Mouse (Mus musculus) heart, embryonic 13.5 days (tissue): ENCODE data around the gene Muc3. TPM values are rescaled to one million over a fixed set of nuclear protein-coding genes. Genes with fewer than 3 reads are reported as not detected.

Experiments
- ATAC-seq: fragments of 200-750 bp; cut with Nextera tagmentation; 2 replicates; pipeline ENCODE4 v1.8.0; 2017; ENCODE audit warnings: moderate TSS enrichment; ENCODE audit not compliant: insufficient number of reproducible peaks, low FRiP score, low TSS enrichment; ENCODE audit errors: extremely low read depth
- H3K27ac ChIP-seq: fragments of 300-500 bp; sonication (generic); replicated peaks from 2 replicates; pipeline ENCODE4 v1.5.1; 2015; ENCODE audit warnings: moderate library complexity, mild to moderate bottlenecking, inconsistent platforms
- H3K27me3 ChIP-seq: fragments of 300-500 bp; sonication (generic); replicated peaks from 2 replicates; pipeline ENCODE4 v1.6.1; 2015; ENCODE audit warnings: mild to moderate bottlenecking, inconsistent platforms
- H3K36me3 ChIP-seq: fragments of 300-500 bp; sonication (generic); 2 replicates; pipeline ENCODE4 v1.6.1; 2015; ENCODE audit warnings: mild to moderate bottlenecking, inconsistent platforms
- H3K4me1 ChIP-seq: fragments of 300-500 bp; sonication (generic); 2 replicates; pipeline ENCODE4 v1.6.1; 2015; ENCODE audit warnings: inconsistent platforms
- H3K4me2 ChIP-seq: fragments of 300-500 bp; sonication (generic); 2 replicates; pipeline ENCODE4 v1.6.1; 2015; ENCODE audit warnings: inconsistent platforms, mild to moderate bottlenecking, moderate library complexity
- H3K4me3 ChIP-seq: fragments of 300-500 bp; sonication (generic); 2 replicates; pipeline ENCODE4 v1.5.1; 2015; ENCODE audit warnings: moderate library complexity, mild to moderate bottlenecking, inconsistent platforms
- H3K9ac ChIP-seq: fragments of 300-500 bp; sonication (generic); 2 replicates; pipeline ENCODE4 v1.6.1; 2015; ENCODE audit warnings: inconsistent platforms, mild to moderate bottlenecking, moderate library complexity
- H3K9me3 ChIP-seq: fragments of 300-500 bp; sonication (generic); 2 replicates; pipeline ENCODE4 v1.6.1; 2016; ENCODE audit warnings: inconsistent platforms
- WGBS: fragments of 180-500 bp; shearing (Covaris S2); methylation state at CpG from one replicate; pipeline ENCODE4 v1.1.7; 2015; ENCODE audit warnings: mixed read lengths; 5-methylcytosine and 5-hydroxymethylcytosine counted together
- polyA plus RNA-seq: library from polyadenylated mRNA; unstranded; fragments of >200 nt; fragmentation: Nextera tagmentation; extraction: Ambion mirVana; gene quantifications from 2 replicates; pipeline ENCODE4 v1.2.1, GENCODE M21; 2015

Gene Muc3
- polyA plus RNA-seq, 1 experiment from 2014 or later, result 0.11 TPM

- no peaks in the 10 kb centered on the region for H3K9me3 ChIP-seq
- no peaks in the 10 kb centered on the region for H3K27me3 ChIP-seq
- H3K4me2 ChIP-seq, result no peak overlapping the region
- no peak overlapping the region for H3K4me3 ChIP-seq
- 53% methylated on average over 6 of the region's 6 CpGs for WGBS
- H3K27ac ChIP-seq, result no peak overlapping the region
- peak overlapping the region; percentile 28; the same call in 1 of the 2 replicates for H3K9ac ChIP-seq
- no peaks in the 10 kb centered on the region for H3K36me3 ChIP-seq
- H3K4me1 ChIP-seq, result peaks cover 13% of the 10 kb centered on the region
- ATAC-seq, result no peak
Observed at GRCm38 (mm10) chr5:137091560-137091959, 57.6 kb downstream of the Muc3 start.

DNA sequence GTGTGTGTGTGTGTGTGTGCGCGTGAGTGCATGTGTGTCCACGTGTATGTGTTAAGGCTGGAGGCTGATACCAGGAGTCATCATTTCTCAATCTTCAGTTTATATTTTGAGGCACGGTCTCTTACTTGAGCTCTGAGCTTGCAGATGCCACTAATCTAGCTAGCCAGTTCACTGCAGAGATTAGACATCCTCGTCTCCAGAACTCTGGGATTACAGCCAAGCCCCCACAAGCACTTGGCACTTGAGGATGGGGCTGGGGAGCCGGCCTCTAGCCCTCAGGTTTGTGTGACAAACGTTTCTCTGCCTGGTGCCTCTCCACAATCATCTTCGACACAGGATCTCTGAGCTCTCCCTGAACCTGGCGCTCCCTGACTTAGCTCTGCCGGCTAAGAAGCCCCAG lies 58.3 kb downstream of the Muc3 start:
- H3K27me3 ChIP-seq, result no peaks in the 10 kb centered on the region
- no peaks in the 10 kb centered on the region for H3K36me3 ChIP-seq
- no peak overlapping the region for H3K27ac ChIP-seq
- H3K4me2 ChIP-seq, result no peak overlapping the region
- WGBS, result 63% methylated on average over 10 of the region's 10 CpGs
- no peaks in the 10 kb centered on the region for H3K9me3 ChIP-seq
- peaks cover 13% of the 10 kb centered on the region for H3K4me1 ChIP-seq
- H3K4me3 ChIP-seq, result no peak overlapping the region
- no peak overlapping the region for H3K9ac ChIP-seq
- ATAC-seq, result no peak

DNA sequence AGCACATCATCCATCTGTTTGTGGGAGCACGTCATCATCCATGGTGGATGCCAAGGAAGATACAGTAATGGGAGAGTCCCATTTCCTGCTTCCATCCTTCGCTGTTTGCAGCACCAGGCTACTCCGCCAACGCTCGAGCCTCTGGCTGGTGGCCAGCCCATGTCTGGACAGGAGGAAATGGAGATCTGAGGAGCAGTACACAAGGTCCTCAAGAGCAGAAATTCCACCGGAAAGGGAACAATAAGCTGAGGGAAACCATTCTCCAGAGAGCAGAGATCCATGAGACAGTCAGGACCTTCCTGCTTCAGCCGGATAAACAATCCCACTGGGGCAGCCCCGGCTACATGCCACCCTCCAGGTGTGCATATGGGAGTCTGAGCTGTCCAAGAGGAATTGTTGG lies 61.7 kb downstream of the Muc3 start:
- 0 out of 2 replicates have a peak overlapping the region, but pooled peaks have one; percentile 5 for H3K27ac ChIP-seq
- H3K9me3 ChIP-seq, result no peaks in the 10 kb centered on the region
- 73% methylated on average over 8 of the region's 8 CpGs for WGBS
- H3K4me1 ChIP-seq, result peaks cover 10% of the 10 kb centered on the region
- ATAC-seq, result no peak
- no peaks in the 10 kb centered on the region for H3K27me3 ChIP-seq
- H3K4me2 ChIP-seq, result no peak overlapping the region
- H3K9ac ChIP-seq, result no peak overlapping the region
- H3K36me3 ChIP-seq, result no peaks in the 10 kb centered on the region
- no peak overlapping the region for H3K4me3 ChIP-seq

- no peak overlapping the region for H3K4me2 ChIP-seq
- H3K4me1 ChIP-seq, result 0 out of 2 replicates have a peak, but pooled peaks cover 7% of the 10 kb centered on the region
- no peaks in the 10 kb centered on the region for H3K9me3 ChIP-seq
- H3K9ac ChIP-seq, result no peak overlapping the region
- WGBS, result 78% methylated on average over 3 of the region's 3 CpGs
- H3K27me3 ChIP-seq, result no peaks in the 10 kb centered on the region
- no peaks in the 10 kb centered on the region for H3K36me3 ChIP-seq
- no peak for ATAC-seq
- H3K4me3 ChIP-seq, result no peak overlapping the region
- H3K27ac ChIP-seq, result no peak overlapping the region
Observed at GRCm38 (mm10) chr5:137085731-137086130, 63.4 kb downstream of the Muc3 start.

GRCm38 (mm10) chr5:137085021-137085420 lies 64.1 kb downstream of the Muc3 start:
- Histone ChIP-seq H3K4me3 (no peak overlapping the region), H3K27me3 (no peaks in the 10 kb centered on the region), H3K9ac (no peak overlapping the region), H3K9me3 (no peaks in the 10 kb centered on the region), H3K4me1 (peaks cover 9% of the 10 kb centered on the region), H3K36me3 (no peaks in the 10 kb centered on the region), H3K4me2 (no peak overlapping the region), H3K27ac (no peak overlapping the region)
- 63% methylated on average over 6 of the region's 6 CpGs for WGBS
- ATAC-seq, result no peak

Other genes starting within 250 kb of the Muc3 start
- gene Ift22, start 241.2 kb downstream of the Muc3 start, polyA plus RNA-seq, result 32.7 and 38.7 TPM in 2 replicates
- gene Fis1, start 196.0 kb downstream of the Muc3 start, polyA plus RNA-seq, result 249 and 252 TPM in 2 replicates
- 3.8 and 4.3 TPM in 2 replicates for gene Cldn15, start 182.7 kb downstream of the Muc3 start, polyA plus RNA-seq
- gene Plod3, start 162.3 kb downstream of the Muc3 start, polyA plus RNA-seq, result 43.2 and 45.6 TPM in 2 replicates
- 79.8 and 81.9 TPM in 2 replicates for gene Znhit1, start 161.3 kb downstream of the Muc3 start, polyA plus RNA-seq
- gene Vgf, start 122.9 kb downstream of the Muc3 start, polyA plus RNA-seq, result 0.11 and 0.16 TPM in 2 replicates
- gene Ap1s1, start 103.2 kb downstream of the Muc3 start, polyA plus RNA-seq, result 140 and 147 TPM in 2 replicates
- gene Serpine1, start 77.1 kb downstream of the Muc3 start, polyA plus RNA-seq, result 0.74 and 0.92 TPM in 2 replicates
- gene Trim56, start 33.1 kb downstream of the Muc3 start, polyA plus RNA-seq, result 4.9 and 6.9 TPM in 2 replicates
- gene Muc3a, start 63.1 kb upstream of the Muc3 start, polyA plus RNA-seq, result not detected in 2 replicates
- gene Ache, start 138.2 kb upstream of the Muc3 start, polyA plus RNA-seq, result 12.7 and 14.8 TPM in 2 replicates
- 8.1 and 8.8 TPM in 2 replicates for gene Ufsp1, start 145.3 kb upstream of the Muc3 start, polyA plus RNA-seq
- gene Srrt, start 158.4 kb upstream of the Muc3 start, polyA plus RNA-seq, result 84.9 and 88.1 TPM in 2 replicates
- gene Trip6, start 165.1 kb upstream of the Muc3 start, polyA plus RNA-seq, result 44.7 and 47.3 TPM in 2 replicates
- gene Slc12a9, start 184.3 kb upstream of the Muc3 start, polyA plus RNA-seq, result 8.1 and 8.7 TPM in 2 replicates
- 33.1 and 37.6 TPM in 2 replicates for gene Ephb4, start 200.8 kb upstream of the Muc3 start, polyA plus RNA-seq